Mouse (Mus musculus) neural tube, embryonic 13.5 days (tissue): Measurements from ENCODE around the gene Agpat4. TPM values are rescaled to one million over a fixed set of nuclear protein-coding genes. Genes with fewer than 3 reads are reported as not detected.
A peak's percentile ranks its signal among the peaks of the same experiment; 100 is the strongest.
"Not testable (repeated sequence)": the region's sequence is repeated elsewhere in the genome, so short reads cannot be mapped to it uniquely, and the experiment has no call there.

Source experiments
- ATAC-seq: fragments of 200-750 bp; cut with Nextera tagmentation; 2 replicates; pipeline ENCODE4 v1.8.0; 2017; ENCODE audit warnings: low read depth, mild to moderate bottlenecking, moderate TSS enrichment, moderate library complexity
- H3K27ac ChIP-seq: fragments of 300-500 bp; sonication (generic); replicated peaks from 2 replicates; pipeline ENCODE4 v1.5.1; 2015; ENCODE audit warnings: moderate library complexity, mild to moderate bottlenecking, inconsistent platforms
- H3K27me3 ChIP-seq: fragments of 300-500 bp; sonication (generic); 2 replicates; pipeline ENCODE4 v1.6.1; 2015; ENCODE audit warnings: mild to moderate bottlenecking, inconsistent platforms
- H3K36me3 ChIP-seq: fragments of 300-500 bp; sonication (generic); 2 replicates; pipeline ENCODE4 v1.6.1; 2015; ENCODE audit warnings: mild to moderate bottlenecking, inconsistent platforms
- H3K4me1 ChIP-seq: fragments of 300-500 bp; sonication (generic); replicated peaks from 2 replicates; pipeline ENCODE4 v1.6.1; 2015; ENCODE audit warnings: inconsistent platforms
- H3K4me2 ChIP-seq: fragments of 300-500 bp; sonication (generic); 2 replicates; pipeline ENCODE4 v1.6.1; 2015; ENCODE audit warnings: inconsistent platforms, mild to moderate bottlenecking, moderate library complexity
- H3K4me3 ChIP-seq: fragments of 300-500 bp; sonication (generic); 2 replicates; pipeline ENCODE4 v1.5.1; 2015; ENCODE audit warnings: mild to moderate bottlenecking, inconsistent platforms
- H3K9ac ChIP-seq: fragments of 300-500 bp; sonication (generic); 2 replicates; pipeline ENCODE4 v1.6.1; 2015; ENCODE audit warnings: moderate library complexity, mild to moderate bottlenecking, inconsistent platforms
- H3K9me3 ChIP-seq: fragments of 300-500 bp; sonication (generic); 2 replicates; pipeline ENCODE4 v1.6.1; 2016; ENCODE audit warnings: inconsistent platforms
- WGBS: fragments of 180-500 bp; shearing (Covaris S2); methylation state at CpG from one replicate; pipeline ENCODE4 v1.1.7; 2015; 5-methylcytosine and 5-hydroxymethylcytosine counted together
- polyA plus RNA-seq: library from polyadenylated mRNA; unstranded; fragments of >200 nt; fragmentation: Nextera tagmentation; extraction: Ambion mirVana; gene quantifications from 2 replicates; pipeline ENCODE4 v1.2.1, GENCODE M21; 2015

The Agpat4 gene
- polyA plus RNA-seq, 1 experiment from 2014 or later = 41.8 TPM

- H3K4me2 ChIP-seq = no peak overlapping the region
- WGBS = 62% methylated on average over 6 of the region's 6 CpGs
- H3K4me1 ChIP-seq = no peaks in the 10 kb centered on the region
- no peak overlapping the region for H3K27ac ChIP-seq
- no peak overlapping the region for H3K4me3 ChIP-seq
- no peaks in the 10 kb centered on the region for H3K9me3 ChIP-seq
- ATAC-seq = no peak
- H3K36me3 ChIP-seq = peaks cover 70% of the 10 kb centered on the region
- no peak overlapping the region for H3K9ac ChIP-seq
- no peaks in the 10 kb centered on the region for H3K27me3 ChIP-seq
These were observed 103.4 kb downstream of the Agpat4 start for GRCm38 (mm10) chr17:12221926-12222325.

- peaks cover 70% of the 10 kb centered on the region for H3K36me3 ChIP-seq
- no peaks in the 10 kb centered on the region for H3K27me3 ChIP-seq
- H3K9me3 ChIP-seq = no peaks in the 10 kb centered on the region
- no peak for ATAC-seq
- 59% methylated on average over 5 of the region's 5 CpGs for WGBS
- no peak overlapping the region for H3K4me3 ChIP-seq
- H3K4me1 ChIP-seq = no peaks in the 10 kb centered on the region
- H3K9ac ChIP-seq = no peak overlapping the region
- H3K4me2 ChIP-seq = no peak overlapping the region
- H3K27ac ChIP-seq = no peak overlapping the region
These were observed 105.2 kb downstream of the Agpat4 start for GRCm38 (mm10) chr17:12223682-12224081.

- ATAC-seq = no peak
- no peak overlapping the region for H3K4me2 ChIP-seq
- no peak overlapping the region for H3K9ac ChIP-seq
- H3K4me3 ChIP-seq = no peak overlapping the region
- H3K9me3 ChIP-seq = no peaks in the 10 kb centered on the region
- H3K4me1 ChIP-seq = no peaks in the 10 kb centered on the region
- no peak overlapping the region for H3K27ac ChIP-seq
- H3K27me3 ChIP-seq = no peaks in the 10 kb centered on the region
- WGBS = 82% methylated on average over 9 of the region's 9 CpGs
- peaks cover 70% of the 10 kb centered on the region for H3K36me3 ChIP-seq
These were observed 105.6 kb downstream of the Agpat4 start for GRCm38 (mm10) chr17:12224145-12224544.

GRCm38 (mm10) chr17:12224551-12224950 is 106.0 kb downstream of the Agpat4 start:
- H3K4me2 ChIP-seq, H3K9ac ChIP-seq, ATAC-seq, H3K27me3 ChIP-seq, H3K4me1 ChIP-seq, H3K9me3 ChIP-seq, H3K4me3 ChIP-seq, H3K27ac ChIP-seq: not testable (repeated sequence)
- WGBS = 88% methylated on average over 6 of the region's 7 CpGs
- peaks cover 70% of the 10 kb centered on the region for H3K36me3 ChIP-seq

- no peak for ATAC-seq
- H3K27ac ChIP-seq = no peak overlapping the region
- no peaks in the 10 kb centered on the region for H3K4me1 ChIP-seq
- H3K27me3 ChIP-seq = no peaks in the 10 kb centered on the region
- 24% methylated on average over 1 of the region's 1 CpGs for WGBS
- H3K4me3 ChIP-seq = no peak overlapping the region
- H3K36me3 ChIP-seq = peaks cover 70% of the 10 kb centered on the region
- no peak overlapping the region for H3K9ac ChIP-seq
- no peak overlapping the region for H3K4me2 ChIP-seq
- no peaks in the 10 kb centered on the region for H3K9me3 ChIP-seq
These were observed 106.7 kb downstream of the Agpat4 start for GRCm38 (mm10) chr17:12225227-12225626.

GRCm38 (mm10) chr17:12226551-12226950 is 108.0 kb downstream of the Agpat4 start:
- H3K27me3 ChIP-seq = no peaks in the 10 kb centered on the region
- no peak overlapping the region for H3K4me2 ChIP-seq
- 72% methylated on average over 12 of the region's 12 CpGs for WGBS
- no peak overlapping the region for H3K4me3 ChIP-seq
- no peak overlapping the region for H3K27ac ChIP-seq
- ATAC-seq = no peak
- no peak overlapping the region for H3K9ac ChIP-seq
- no peaks in the 10 kb centered on the region for H3K4me1 ChIP-seq
- H3K36me3 ChIP-seq = peaks cover 69% of the 10 kb centered on the region
- H3K9me3 ChIP-seq = no peaks in the 10 kb centered on the region

GRCm38 (mm10) chr17:12228001-12228400 is 109.5 kb downstream of the Agpat4 start:
- Histone ChIP-seq H3K4me2 (no peak overlapping the region), H3K36me3 (peaks cover 71% of the 10 kb centered on the region), H3K9me3 (no peaks in the 10 kb centered on the region), H3K4me3 (no peak overlapping the region), H3K9ac (no peak overlapping the region), H3K27ac (no peak overlapping the region), H3K27me3 (no peaks in the 10 kb centered on the region), H3K4me1 (no peaks in the 10 kb centered on the region)
- ATAC-seq = no peak
- 86% methylated on average over 10 of the region's 10 CpGs for WGBS

- H3K36me3 ChIP-seq = peaks cover 75% of the 10 kb centered on the region
- H3K4me1 ChIP-seq = no peaks in the 10 kb centered on the region
- no peaks in the 10 kb centered on the region for H3K27me3 ChIP-seq
These were observed 110.0 kb downstream of the Agpat4 start for GRCm38 (mm10) chr17:12228471-12228870.

GRCm38 (mm10) chr17:12229756-12230155 is 111.3 kb downstream of the Agpat4 start:
- H3K4me3 ChIP-seq = no peak overlapping the region
- no peaks in the 10 kb centered on the region for H3K4me1 ChIP-seq
- ATAC-seq = no peak
- no peaks in the 10 kb centered on the region for H3K27me3 ChIP-seq
- 92% methylated on average over 9 of the region's 9 CpGs for WGBS
- no peaks in the 10 kb centered on the region for H3K9me3 ChIP-seq
- no peak overlapping the region for H3K4me2 ChIP-seq
- H3K9ac ChIP-seq = no peak overlapping the region
- H3K36me3 ChIP-seq = peaks cover 82% of the 10 kb centered on the region
- H3K27ac ChIP-seq = no peak overlapping the region

More at GRCm38 (mm10) chr17:12228471-12228870, 110.0 kb downstream of the Agpat4 start:
- Histone ChIP-seq H3K4me2 (no peak overlapping the region), H3K9me3 (no peaks in the 10 kb centered on the region), H3K27ac (no peak overlapping the region), H3K4me3 (no peak overlapping the region), H3K9ac (no peak overlapping the region)
- WGBS = 92% methylated on average over 7 of the region's 7 CpGs
- no peak for ATAC-seq

- 78% methylated on average over 6 of the region's 6 CpGs for WGBS
- H3K4me3 ChIP-seq = no peak overlapping the region
- H3K4me2 ChIP-seq = no peak overlapping the region
- H3K36me3 ChIP-seq = peaks cover 86% of the 10 kb centered on the region
- H3K9me3 ChIP-seq = no peaks in the 10 kb centered on the region
- peak; percentile 54; the same call in 1 of the 2 replicates for ATAC-seq
- no peaks in the 10 kb centered on the region for H3K4me1 ChIP-seq
- H3K9ac ChIP-seq = no peak overlapping the region
- no peak overlapping the region for H3K27ac ChIP-seq
- H3K27me3 ChIP-seq = no peaks in the 10 kb centered on the region
These were observed 111.7 kb downstream of the Agpat4 start for GRCm38 (mm10) chr17:12230167-12230566.

GRCm38 (mm10) chr17:12231087-12231486 is 112.6 kb downstream of the Agpat4 start:
- no peaks in the 10 kb centered on the region for H3K27me3 ChIP-seq
- no peaks in the 10 kb centered on the region for H3K9me3 ChIP-seq
- H3K4me1 ChIP-seq = no peaks in the 10 kb centered on the region
- WGBS = 93% methylated on average over 7 of the region's 7 CpGs
- no peak for ATAC-seq
- no peak overlapping the region for H3K27ac ChIP-seq
- H3K4me3 ChIP-seq = no peak overlapping the region
- no peak overlapping the region for H3K4me2 ChIP-seq
- H3K36me3 ChIP-seq = peaks cover 94% of the 10 kb centered on the region
- no peak overlapping the region for H3K9ac ChIP-seq

GRCm38 (mm10) chr17:12232724-12233123 is 114.2 kb downstream of the Agpat4 start:
- whole genome bisulfite sequencing = 93% methylated on average over 6 of the region's 6 CpGs
- Histone ChIP-seq H3K4me3 (no peak overlapping the region), H3K4me2 (no peak overlapping the region), H3K27me3 (no peaks in the 10 kb centered on the region), H3K9me3 (no peaks in the 10 kb centered on the region), H3K36me3 (peaks cover 92% of the 10 kb centered on the region), H3K4me1 (no peaks in the 10 kb centered on the region), H3K9ac (no peak overlapping the region), H3K27ac (no peak overlapping the region)
- no peak for ATAC-seq

GRCm38 (mm10) chr17:12240701-12241100 is 122.2 kb downstream of the Agpat4 start:
- H3K36me3 ChIP-seq = peaks cover 68% of the 10 kb centered on the region
- 100% methylated on average over 3 of the region's 3 CpGs for WGBS
- H3K9me3 ChIP-seq = no peaks in the 10 kb centered on the region

More at GRCm38 (mm10) chr17:12240701-12241100, 122.2 kb downstream of the Agpat4 start:
- no peak for ATAC-seq
- no peak overlapping the region for H3K4me3 ChIP-seq
- H3K4me2 ChIP-seq = no peak overlapping the region
- H3K27ac ChIP-seq = no peak overlapping the region
- H3K9ac ChIP-seq = no peak overlapping the region
- no peaks in the 10 kb centered on the region for H3K27me3 ChIP-seq
- H3K4me1 ChIP-seq = no peaks in the 10 kb centered on the region
